Mouse (Mus musculus) forebrain, embryonic 14.5 days (tissue): ENCODE results near the gene Mat1a. TPM values are rescaled to one million over a fixed set of nuclear protein-coding genes. Genes with fewer than 3 reads are reported as not detected.

Experiments used
- ATAC-seq: fragments of 200-750 bp; cut with Nextera tagmentation; 2 replicates; pipeline ENCODE4 v1.8.0; 2017; ENCODE audit warnings: mild to moderate bottlenecking, moderate library complexity
- DNase-seq: peaks from one replicate; pipeline ENCODE4 v3.0.0-alpha.2; 2015; ENCODE audit warnings: low spot score
- H3K27ac ChIP-seq: fragments of 300-500 bp; sonication (generic); 2 replicates; pipeline ENCODE4 v1.5.1; 2014; ENCODE audit warnings: low read depth, mild to moderate bottlenecking, control low read depth, low read length, moderate library complexity
- H3K27me3 ChIP-seq: fragments of 300-500 bp; sonication (generic); replicated peaks from 2 replicates; pipeline ENCODE4 v1.6.1; 2014; ENCODE audit warnings: low read length, control low read depth, mixed read lengths; ENCODE audit not compliant: control insufficient read depth, insufficient read depth
- H3K36me3 ChIP-seq: fragments of 300-500 bp; sonication (generic); 2 replicates; pipeline ENCODE4 v1.6.1; 2014; ENCODE audit warnings: low read length, control low read depth; ENCODE audit not compliant: control insufficient read depth, insufficient read depth
- H3K4me1 ChIP-seq: fragments of 300-500 bp; sonication (generic); 2 replicates; pipeline ENCODE4 v1.6.1; 2014; ENCODE audit warnings: antibody characterized with exemption, low read length, control low read depth; ENCODE audit not compliant: control insufficient read depth, insufficient read depth
- H3K4me2 ChIP-seq: fragments of 300-500 bp; sonication (generic); 2 replicates; pipeline ENCODE4 v1.6.1; 2014; ENCODE audit warnings: mild to moderate bottlenecking, control low read depth, low read length
- H3K4me3 ChIP-seq: fragments of 300-500 bp; sonication (generic); 2 replicates; pipeline ENCODE4 v1.5.1; 2014; ENCODE audit warnings: low read depth, low read length, control low read depth
- H3K9ac ChIP-seq: fragments of 300-500 bp; sonication (generic); 2 replicates; pipeline ENCODE4 v1.6.1; 2014; ENCODE audit warnings: mild to moderate bottlenecking, low read length, control low read depth, moderate library complexity
- H3K9me3 ChIP-seq: fragments of 300-500 bp; sonication (generic); replicated peaks from 2 replicates; pipeline ENCODE4 v1.6.1; 2016; ENCODE audit warnings: low read length, control low read depth, mixed read lengths; ENCODE audit not compliant: control insufficient read depth
- WGBS: fragments of 180-500 bp; shearing (Covaris S2); extraction: QIAGEN DNeasy Blood & Tissue Kit; methylation state at CpG from one replicate; pipeline ENCODE4 v1.1.7; 2014; 5-methylcytosine and 5-hydroxymethylcytosine counted together
- polyA plus RNA-seq: library from polyadenylated mRNA; unstranded; fragments of >200 nt; fragmentation: Nextera tagmentation; extraction: Ambion mirVana; gene quantifications from 2 replicates; pipeline ENCODE4 v1.2.1, GENCODE M21; 2014

Mat1a gene
- polyA plus RNA-seq, 1 experiment from 2014 or later = not detected

- Histone ChIP-seq H3K4me2 (no peak within 1 kb of the TSS), H3K36me3 (no peaks in the 10 kb centered on the region), H3K27ac (no peak within 1 kb of the TSS), H3K9ac (no peak within 1 kb of the TSS), H3K4me3 (no peak within 1 kb of the TSS), H3K27me3 (no peaks in the 10 kb centered on the region), H3K9me3 (no peaks in the 10 kb centered on the region), H3K4me1 (no peaks in the 10 kb centered on the region)
- no peak for DNase-seq
- ATAC-seq = no peak
- WGBS = 83% methylated on average over 7 of the region's 7 CpGs
Observed at GRCm38 (mm10) chr14:41151220-41151898, 46.5 kb downstream of the Mat1a start, which contains the start of gene Mbl1. TSS of gene Mbl1 (plus strand) at chr14:41151458.

DNA sequence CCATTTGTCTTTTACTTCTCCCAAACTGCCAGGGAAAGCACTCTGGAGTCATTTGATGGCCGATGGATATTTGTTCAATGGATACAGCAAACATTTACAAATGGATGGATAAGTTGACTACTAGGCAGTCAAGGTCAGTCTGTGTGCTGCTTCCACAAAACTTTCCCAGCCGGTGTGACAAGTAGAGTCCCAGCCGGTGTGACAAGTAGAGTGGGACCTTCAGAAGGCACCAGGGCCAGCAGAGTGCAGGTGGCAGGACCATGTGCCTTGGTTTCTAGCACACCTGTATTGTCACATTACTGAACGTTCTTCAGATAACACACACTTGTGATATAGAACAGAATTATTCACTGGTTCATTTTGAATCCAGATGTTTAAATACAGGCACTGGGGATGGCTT lies 55.2 kb downstream of the Mat1a start:
- H3K9ac ChIP-seq = no peak overlapping the region
- no peak for ATAC-seq
- H3K4me2 ChIP-seq = no peak overlapping the region
- no peak overlapping the region for H3K27ac ChIP-seq
- H3K4me3 ChIP-seq = no peak overlapping the region
- 88% methylated on average over 4 of the region's 4 CpGs for WGBS
- H3K27me3 ChIP-seq = no peaks in the 10 kb centered on the region
- DNase-seq = no peak
- H3K4me1 ChIP-seq = no peaks in the 10 kb centered on the region
- H3K9me3 ChIP-seq = no peaks in the 10 kb centered on the region
- no peaks in the 10 kb centered on the region for H3K36me3 ChIP-seq

DNA sequence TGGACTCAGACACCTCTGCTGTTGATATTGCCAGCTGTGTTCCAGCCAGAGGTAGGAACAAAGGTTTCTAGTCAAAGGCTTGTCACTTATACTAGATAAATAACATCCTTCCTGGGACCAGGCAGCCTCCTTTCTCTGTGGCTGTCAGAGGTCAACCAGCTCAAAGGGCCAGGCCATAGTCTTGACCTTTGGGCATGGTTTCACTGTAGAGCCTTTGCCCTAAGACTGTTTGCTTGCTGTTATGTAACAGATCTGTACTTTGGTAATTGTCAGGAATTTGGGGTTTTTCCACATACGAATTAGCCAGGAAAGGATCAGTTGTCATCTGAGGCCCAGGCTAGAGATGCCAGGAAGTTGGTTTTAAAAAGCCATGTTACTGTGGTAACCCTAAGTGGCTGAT lies 55.9 kb downstream of the Mat1a start:
- ATAC-seq (no peak), DNase-seq (no peak)
- H3K4me3 ChIP-seq = no peak overlapping the region
- no peaks in the 10 kb centered on the region for H3K36me3 ChIP-seq
- no peak overlapping the region for H3K4me2 ChIP-seq
- no peaks in the 10 kb centered on the region for H3K9me3 ChIP-seq
- no peak overlapping the region for H3K9ac ChIP-seq
- no peaks in the 10 kb centered on the region for H3K27me3 ChIP-seq
- no peak overlapping the region for H3K27ac ChIP-seq
- WGBS = 61% methylated on average over 1 of the region's 1 CpGs
- H3K4me1 ChIP-seq = no peaks in the 10 kb centered on the region

- Histone ChIP-seq H3K27me3 (no peaks in the 10 kb centered on the region), H3K4me3 (no peak overlapping the region), H3K9ac (no peak overlapping the region), H3K27ac (no peak overlapping the region), H3K4me2 (no peak overlapping the region), H3K4me1 (no peaks in the 10 kb centered on the region), H3K36me3 (no peaks in the 10 kb centered on the region), H3K9me3 (no peaks in the 10 kb centered on the region)
- 23% methylated on average over 2 of the region's 2 CpGs for WGBS
- ATAC-seq = no peak
- peak; percentile 13 for DNase-seq
Observed at GRCm38 (mm10) chr14:41162663-41163062, 57.8 kb downstream of the Mat1a start.

GRCm38 (mm10) chr14:41167278-41167677 lies 62.4 kb downstream of the Mat1a start:
- ATAC-seq = no peak
- H3K4me1 ChIP-seq = no peaks in the 10 kb centered on the region
- no peak overlapping the region for H3K4me2 ChIP-seq
- H3K36me3 ChIP-seq = no peaks in the 10 kb centered on the region
- no peaks in the 10 kb centered on the region for H3K9me3 ChIP-seq
- DNase-seq = no peak
- H3K9ac ChIP-seq = no peak overlapping the region
- no peaks in the 10 kb centered on the region for H3K27me3 ChIP-seq
- H3K27ac ChIP-seq = no peak overlapping the region
- 45% methylated on average over 5 of the region's 5 CpGs for WGBS
- H3K4me3 ChIP-seq = no peak overlapping the region

DNA sequence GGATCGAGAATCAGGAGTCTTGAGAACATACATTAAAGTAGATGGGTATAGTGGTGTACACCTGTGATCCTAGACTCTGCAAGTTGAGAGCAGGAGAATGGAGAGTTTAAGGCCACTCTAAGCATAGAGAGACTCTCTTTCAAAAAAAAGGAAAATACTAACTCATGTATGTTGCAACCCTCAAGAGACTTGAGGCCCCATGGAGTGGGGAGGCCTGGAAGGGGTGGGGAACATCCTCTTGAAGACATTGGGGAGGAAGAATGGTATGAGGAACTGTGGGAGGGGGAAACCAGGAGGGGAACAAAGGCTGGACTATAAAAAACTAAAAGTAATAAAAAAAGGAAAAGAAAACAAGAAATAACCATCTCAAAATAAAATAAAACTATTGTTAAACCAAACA lies 63.7 kb downstream of the Mat1a start:
- no peak for DNase-seq
- Histone ChIP-seq H3K27me3 (no peaks in the 10 kb centered on the region), H3K4me3 (no peak overlapping the region), H3K4me2 (no peak overlapping the region), H3K36me3 (no peaks in the 10 kb centered on the region), H3K27ac (no peak overlapping the region), H3K4me1 (no peaks in the 10 kb centered on the region), H3K9ac (no peak overlapping the region), H3K9me3 (no peaks in the 10 kb centered on the region)
- WGBS = 93% methylated on average over 1 of the region's 1 CpGs
- no peak for ATAC-seq

- H3K27me3 ChIP-seq = no peaks in the 10 kb centered on the region
- H3K36me3 ChIP-seq = no peaks in the 10 kb centered on the region
- 89% methylated on average over 2 of the region's 2 CpGs for WGBS
Observed at GRCm38 (mm10) chr14:41170514-41170913, 65.7 kb downstream of the Mat1a start.

More at GRCm38 (mm10) chr14:41170514-41170913, 65.7 kb downstream of the Mat1a start:
- Histone ChIP-seq H3K9me3 (no peaks in the 10 kb centered on the region), H3K4me2 (no peak overlapping the region), H3K4me3 (no peak overlapping the region), H3K9ac (no peak overlapping the region), H3K4me1 (no peaks in the 10 kb centered on the region), H3K27ac (no peak overlapping the region)
- no peak for ATAC-seq
- no peak for DNase-seq

Other genes with a start within 250 kb of the Mat1a start
- 1.5 and 1.8 TPM in 2 replicates for gene Sh2d4b, start 211.8 kb upstream of the Mat1a start, polyA plus RNA-seq
- gene Tspan14, start 138.2 kb upstream of the Mat1a start, polyA plus RNA-seq = 101 and 105 TPM in 2 replicates
- gene Fam213a, start 91.2 kb upstream of the Mat1a start, polyA plus RNA-seq = 33.2 and 48.9 TPM in 2 replicates
- gene Dydc2, start 35.8 kb upstream of the Mat1a start, polyA plus RNA-seq = 0.58 and 0.74 TPM in 2 replicates
- gene Dydc1, start 32.1 kb upstream of the Mat1a start, polyA plus RNA-seq = 0.18 TPM in 1 of 2 replicates, not detected in the other
- not detected in 2 replicates for gene Sftpa1, start 26.7 kb downstream of the Mat1a start, polyA plus RNA-seq
- not detected in 2 replicates for gene Mbl1, start 46.4 kb downstream of the Mat1a start, polyA plus RNA-seq
- not detected in 2 replicates for gene Sftpd, start 80.1 kb downstream of the Mat1a start, polyA plus RNA-seq
- gene Gm2832, start 173.8 kb downstream of the Mat1a start, polyA plus RNA-seq = 0.19 TPM in 1 of 2 replicates, not detected in the other
- not detected in 2 replicates for gene Gm5798, start 243.6 kb downstream of the Mat1a start, polyA plus RNA-seq